Mouse (Mus musculus) E14TG2a.4 (cell line): ENCODE results near the gene Gfod2.

Experiments used
- CTCF ChIP-seq: conservative IDR thresholded peaks from 2 replicates; pipeline ENCODE4 v1.5.1; 2014; ENCODE audit warnings: low read length
- POU5F1 ChIP-seq: IDR thresholded peaks from 2 replicates; pipeline ENCODE4 v1.6.1; 2014; ENCODE audit warnings: low read length, borderline replicate concordance

DNA sequence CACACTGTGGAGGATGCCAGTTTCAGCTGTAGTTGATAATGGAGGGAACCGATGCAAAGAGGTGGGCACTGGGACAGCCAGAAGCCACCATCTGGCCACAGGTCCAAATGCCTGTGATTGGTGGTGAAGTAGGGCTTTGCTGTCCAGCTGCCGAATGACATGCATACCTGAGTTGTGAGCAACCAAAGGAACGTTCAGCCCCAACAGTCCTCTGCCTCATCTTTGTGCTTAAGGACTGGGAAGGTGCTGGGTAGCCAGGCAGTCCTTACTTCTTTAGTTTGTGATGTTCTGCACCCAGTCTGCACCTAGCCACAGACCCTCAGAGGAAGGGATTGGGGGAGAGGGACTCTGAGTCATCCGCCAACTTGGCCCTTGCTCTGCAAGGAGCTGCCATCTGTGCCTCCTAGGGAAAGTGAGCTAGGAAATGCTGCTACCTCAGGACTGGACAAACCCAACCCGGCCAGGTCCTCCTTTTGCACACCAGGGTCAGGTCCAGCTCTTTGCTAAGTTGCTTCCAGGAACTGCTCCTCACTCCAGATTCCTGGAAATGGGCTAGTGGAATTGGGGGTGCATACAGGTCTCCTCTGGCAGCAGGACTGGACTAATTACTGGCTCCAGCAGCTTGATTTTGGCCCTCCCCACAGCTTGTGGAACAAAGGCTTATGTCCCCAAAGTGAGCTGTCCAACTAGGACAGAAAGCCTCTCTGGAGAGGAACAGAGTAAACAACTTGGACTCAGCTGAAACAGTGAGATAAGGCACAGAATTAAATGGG, 10.2 kb upstream of the Gfod2 start:
- TF ChIP-seq CTCF (no peak), POU5F1 (no peak)
